Mouse (Mus musculus): ENCODE measurements around the gene H2al1e. TPM values are rescaled to one million over a fixed set of nuclear protein-coding genes. Genes with fewer than 3 reads are reported as not detected.
"Not testable (repeated sequence)": the region's sequence is repeated elsewhere in the genome, so short reads cannot be mapped to it uniquely, and the experiment has no call there.

H2al1e gene
- not detected in 2 replicates for polyA plus RNA-seq (2015; fragmentation: Nextera tagmentation; extraction: Ambion mirVana)

DNA sequence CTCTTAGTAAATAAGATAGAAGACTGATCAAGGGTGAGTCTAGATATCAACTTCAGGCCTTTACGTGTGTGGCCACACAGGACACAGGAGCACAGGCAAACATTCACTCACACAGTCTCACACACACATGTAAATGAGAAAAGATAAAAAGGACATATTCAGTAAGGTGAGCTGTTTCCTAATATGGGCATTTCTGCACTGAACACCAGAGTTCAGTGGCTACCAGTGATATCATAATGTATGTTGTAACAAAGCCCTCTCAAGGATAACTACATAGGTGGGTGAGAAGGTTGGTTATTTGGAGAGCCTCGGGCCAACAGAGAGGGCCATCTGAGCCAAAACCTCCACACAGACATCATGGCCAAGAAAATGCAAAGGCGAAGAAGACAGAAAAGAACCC is at the start of gene H2al1e:
Gene H2al1e, plus strand, starts transcription at position 301 of the 400 bp plus-strand sequence.
- H3K4me2 ChIP-seq; H3K36me3 ChIP-seq; H3K9me3 ChIP-seq; H3K27me3 ChIP-seq; H3K4me3 ChIP-seq; H3K27ac ChIP-seq; H3K4me1 ChIP-seq (replicated peaks); ATAC-seq (ENCODE audit: low FRiP score); H3K9ac ChIP-seq: not testable (repeated sequence)
- no CpG with 5 or more reads among the region's 3 CpGs for WGBS

DNA sequence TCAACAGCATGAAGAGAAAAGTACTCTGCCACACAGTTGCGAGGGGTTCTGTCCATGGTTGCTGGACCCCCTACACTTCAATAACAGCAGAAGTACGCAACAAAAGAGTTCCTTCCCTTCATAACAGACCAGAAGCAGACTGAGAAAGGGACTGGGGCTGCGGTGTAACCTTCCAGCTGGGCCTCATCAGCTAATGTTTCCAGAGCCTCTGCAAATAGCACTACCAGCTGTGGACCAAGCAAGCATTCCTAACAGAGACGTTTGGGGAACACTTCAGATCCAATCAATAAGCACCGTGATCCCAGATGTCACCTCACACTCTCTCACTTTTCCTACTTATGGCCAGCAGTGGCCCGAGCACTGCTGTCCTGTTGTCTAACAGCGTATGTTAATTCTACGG is 46.8 kb upstream of the H2al1e start:
- Histone ChIP-seq H3K36me3 (no peaks in the 10 kb centered on the region), H3K4me3 (no peak overlapping the region), H3K4me1 (replicated peaks) (no peaks in the 10 kb centered on the region), H3K27ac (no peak overlapping the region), H3K4me2 (no peak overlapping the region), H3K9me3 (no peaks in the 10 kb centered on the region), H3K9ac (no peak overlapping the region), H3K27me3 (no peaks in the 10 kb centered on the region; the same call in 1 of the 2 replicates)
- ATAC-seq (ENCODE audit: low FRiP score) = no peak
- 76% methylated on average over 8 of the region's 8 CpGs for WGBS

DNA sequence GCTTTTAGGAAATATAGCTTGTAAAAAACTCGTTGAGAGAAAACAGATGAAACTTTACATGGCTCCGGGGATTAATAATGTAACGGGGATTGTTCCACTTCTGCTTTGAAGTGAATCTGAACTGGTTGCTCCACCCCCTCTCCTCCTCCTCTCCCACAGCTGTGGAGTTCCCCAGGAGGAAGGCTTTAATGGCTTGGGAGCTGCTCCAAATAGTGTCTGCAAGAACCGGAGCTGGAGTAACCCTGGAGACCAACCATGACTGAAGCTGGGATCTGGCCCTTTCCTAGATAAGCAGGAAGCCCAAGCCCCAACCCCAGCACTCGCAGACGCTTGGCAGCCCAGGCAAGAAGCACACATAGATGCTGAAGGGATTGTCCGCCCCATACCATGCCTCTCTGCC is 43.9 kb upstream of the H2al1e start:
- no peaks in the 10 kb centered on the region for H3K9me3 ChIP-seq
- no peaks in the 10 kb centered on the region for H3K36me3 ChIP-seq
- no peak overlapping the region for H3K27ac ChIP-seq
- no peak for ATAC-seq (ENCODE audit: low FRiP score)
- H3K4me3 ChIP-seq = no peak overlapping the region
- no peak overlapping the region for H3K9ac ChIP-seq
- 73% methylated on average over 7 of the region's 7 CpGs for WGBS
- no peaks in the 10 kb centered on the region for H3K4me1 ChIP-seq (replicated peaks)
- no peak overlapping the region for H3K4me2 ChIP-seq
- H3K27me3 ChIP-seq = no peaks in the 10 kb centered on the region; the same call in 1 of the 2 replicates

DNA sequence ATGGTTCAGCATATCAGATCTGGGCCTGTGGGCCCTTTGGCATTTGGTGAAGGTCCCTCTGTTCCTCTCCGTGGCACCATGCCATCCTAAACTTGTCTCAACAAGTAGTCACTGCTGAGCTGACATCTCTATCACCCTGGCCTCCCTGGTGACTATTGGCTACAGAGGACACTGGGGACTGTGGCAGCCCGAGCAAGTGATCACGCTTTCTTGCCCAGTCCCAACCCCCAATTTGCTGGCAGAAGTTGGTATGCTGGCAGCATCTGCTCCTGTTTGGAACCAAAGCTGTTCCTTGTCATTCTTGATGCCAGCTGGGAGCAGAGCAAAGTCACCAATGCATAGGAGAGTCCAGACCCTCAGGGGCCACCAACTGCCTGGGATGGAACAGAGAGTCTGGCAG is 42.7 kb upstream of the H2al1e start:
- Histone ChIP-seq H3K36me3 (no peaks in the 10 kb centered on the region), H3K27ac (no peak overlapping the region), H3K27me3 (no peaks in the 10 kb centered on the region; the same call in 1 of the 2 replicates), H3K9me3 (no peaks in the 10 kb centered on the region), H3K4me1 (replicated peaks) (no peaks in the 10 kb centered on the region), H3K9ac (no peak overlapping the region), H3K4me3 (no peak overlapping the region), H3K4me2 (no peak overlapping the region)
- 78% methylated on average over 3 of the region's 3 CpGs for WGBS
- ATAC-seq (ENCODE audit: low FRiP score) = no peak

GRCm38 (mm10) chrX:11273190-11273589 is 38.5 kb upstream of the H2al1e start:
- Histone ChIP-seq H3K9me3 (no peaks in the 10 kb centered on the region), H3K4me2 (no peak overlapping the region), H3K27me3 (peaks cover 7% of the 10 kb centered on the region; the same call in 1 of the 2 replicates), H3K4me3 (no peak overlapping the region), H3K36me3 (no peaks in the 10 kb centered on the region), H3K9ac (no peak overlapping the region), H3K4me1 (replicated peaks) (no peaks in the 10 kb centered on the region), H3K27ac (no peak overlapping the region)
- 81% methylated on average over 3 of the region's 3 CpGs for WGBS
- no peak for ATAC-seq (ENCODE audit: low FRiP score)

DNA sequence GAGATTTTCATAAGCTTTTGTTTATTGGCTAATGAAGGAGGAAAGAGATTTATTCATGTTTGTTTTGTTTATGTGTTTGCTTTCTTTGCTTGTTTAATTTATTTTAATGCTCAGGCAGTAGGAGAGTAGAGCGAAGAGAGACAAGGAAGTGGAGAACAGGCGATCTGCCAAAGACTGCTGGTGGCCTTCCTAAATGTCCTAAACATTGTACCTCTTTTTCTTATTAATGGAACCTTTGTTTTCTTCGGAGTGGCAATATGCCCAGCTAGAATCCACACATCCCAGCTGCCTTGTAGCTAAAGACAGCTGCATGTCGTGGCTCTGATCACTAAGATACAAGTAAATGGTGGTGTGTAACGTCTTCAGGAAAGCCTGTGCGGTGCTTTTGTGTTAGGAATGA is 34.7 kb upstream of the H2al1e start:
- Histone ChIP-seq H3K27me3 (peaks cover 7% of the 10 kb centered on the region; the same call in 1 of the 2 replicates), H3K4me2 (no peak overlapping the region), H3K27ac (no peak overlapping the region), H3K9me3 (no peaks in the 10 kb centered on the region), H3K9ac (no peak overlapping the region), H3K4me3 (no peak overlapping the region), H3K4me1 (replicated peaks) (no peaks in the 10 kb centered on the region), H3K36me3 (no peaks in the 10 kb centered on the region)
- 74% methylated on average over 6 of the region's 6 CpGs for WGBS
- ATAC-seq (ENCODE audit: low FRiP score) = no peak

DNA sequence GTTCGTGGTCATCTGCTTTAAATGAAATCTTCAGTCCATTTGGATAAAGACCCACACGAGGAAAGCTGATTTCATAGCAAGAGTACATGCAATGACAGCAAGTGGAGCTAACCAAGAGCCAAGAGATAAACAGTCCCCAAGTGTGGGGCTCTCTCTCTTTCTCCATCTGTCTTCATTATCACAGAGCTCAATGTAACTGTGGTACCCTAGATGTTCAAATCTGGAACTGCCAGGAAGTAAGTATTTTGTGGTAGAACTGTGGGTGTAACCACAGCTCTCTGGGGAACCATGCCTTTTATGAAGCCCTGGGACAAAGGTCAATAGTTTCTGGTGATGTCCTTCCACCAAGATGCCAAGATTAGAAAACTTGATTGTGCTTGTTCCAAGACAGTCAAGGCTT is 31.0 kb upstream of the H2al1e start:
- ATAC-seq (ENCODE audit: low FRiP score) = no peak
- H3K9ac ChIP-seq = no peak overlapping the region
- peaks cover 7% of the 10 kb centered on the region; the same call in 1 of the 2 replicates for H3K27me3 ChIP-seq
- H3K9me3 ChIP-seq = no peaks in the 10 kb centered on the region
- no peak overlapping the region for H3K4me3 ChIP-seq
- no peak overlapping the region for H3K4me2 ChIP-seq
- H3K36me3 ChIP-seq = no peaks in the 10 kb centered on the region
- no peak overlapping the region for H3K27ac ChIP-seq
- H3K4me1 ChIP-seq (replicated peaks) = no peaks in the 10 kb centered on the region
- 68% methylated on average over 2 of the region's 2 CpGs for WGBS

- Histone ChIP-seq H3K9ac (no peak overlapping the region), H3K27me3 (peaks cover 11% of the 10 kb centered on the region; the same call in 1 of the 2 replicates), H3K4me3 (no peak overlapping the region), H3K9me3 (no peaks in the 10 kb centered on the region), H3K4me1 (replicated peaks) (no peaks in the 10 kb centered on the region), H3K4me2 (no peak overlapping the region), H3K27ac (no peak overlapping the region), H3K36me3 (no peaks in the 10 kb centered on the region)
- WGBS = 78% methylated on average over 14 of the region's 14 CpGs
- no peak for ATAC-seq (ENCODE audit: low FRiP score)
Measured at GRCm38 (mm10) chrX:11288306-11288882, 23.3 kb upstream of the H2al1e start.

- peaks cover 11% of the 10 kb centered on the region; the same call in 1 of the 2 replicates for H3K27me3 ChIP-seq
- H3K9ac ChIP-seq = no peak overlapping the region
- WGBS = 59% methylated on average over 4 of the region's 4 CpGs
- H3K27ac ChIP-seq = no peak overlapping the region
- no peak overlapping the region for H3K4me2 ChIP-seq
- H3K4me3 ChIP-seq = no peak overlapping the region
- no peaks in the 10 kb centered on the region for H3K4me1 ChIP-seq (replicated peaks)
- no peaks in the 10 kb centered on the region for H3K36me3 ChIP-seq
- ATAC-seq (ENCODE audit: low FRiP score) = no peak
- H3K9me3 ChIP-seq = no peaks in the 10 kb centered on the region
Measured at GRCm38 (mm10) chrX:11289244-11289643, 22.5 kb upstream of the H2al1e start.

GRCm38 (mm10) chrX:11298957-11299356 is 12.8 kb upstream of the H2al1e start, which contains the start of gene H2al1a:
Gene H2al1a, plus strand, starts transcription at chrX:11299257.
- not testable (repeated sequence) for H3K4me3 ChIP-seq; H3K4me1 ChIP-seq (replicated peaks); H3K9ac ChIP-seq; H3K9me3 ChIP-seq; H3K27me3 ChIP-seq; H3K36me3 ChIP-seq; H3K27ac ChIP-seq; ATAC-seq (ENCODE audit: low FRiP score); H3K4me2 ChIP-seq
- WGBS = no CpG with 5 or more reads among the region's 3 CpGs

DNA sequence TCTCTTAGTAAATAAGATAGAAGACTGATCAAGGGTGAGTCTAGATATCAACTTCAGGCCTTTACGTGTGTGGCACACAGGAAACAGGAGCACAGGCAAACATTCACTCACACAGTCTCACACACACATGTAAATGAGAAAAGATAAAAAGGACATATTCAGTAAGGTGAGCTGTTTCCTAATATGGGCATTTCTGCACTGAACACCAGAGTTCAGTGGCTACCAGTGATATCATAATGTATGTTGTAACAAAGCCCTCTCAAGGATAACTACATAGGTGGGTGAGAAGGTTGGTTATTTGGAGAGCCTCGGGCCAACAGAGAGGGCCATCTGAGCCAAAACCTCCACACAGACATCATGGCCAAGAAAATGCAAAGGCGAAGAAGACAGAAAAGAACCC is 9.6 kb upstream of the H2al1e start, which contains the start of gene H2al1b:
Gene H2al1b, plus strand, starts transcription at position 301 of the 400 bp plus-strand sequence.
- H3K4me3 ChIP-seq; H3K4me1 ChIP-seq (replicated peaks); H3K27ac ChIP-seq; H3K36me3 ChIP-seq; H3K9me3 ChIP-seq; H3K4me2 ChIP-seq; H3K9ac ChIP-seq; H3K27me3 ChIP-seq; ATAC-seq (ENCODE audit: low FRiP score): not testable (repeated sequence)
- 89% methylated on average over 1 of the region's 3 CpGs for WGBS

- not testable (repeated sequence) for ATAC-seq (ENCODE audit: low FRiP score)
Measured at GRCm38 (mm10) chrX:11305355-11305754, 6.4 kb upstream of the H2al1e start, which contains the start of gene H2al1c. Gene H2al1c, plus strand, starts transcription at chrX:11305655.

GRCm38 (mm10) chrX:11308524-11308923 is 3.2 kb upstream of the H2al1e start, which contains the start of gene H2al1d:
Gene H2al1d, plus strand, starts transcription at chrX:11308824.
- H3K36me3 ChIP-seq; H3K27me3 ChIP-seq; H3K9ac ChIP-seq; H3K9me3 ChIP-seq; ATAC-seq (ENCODE audit: low FRiP score); H3K4me2 ChIP-seq; H3K27ac ChIP-seq; H3K4me1 ChIP-seq (replicated peaks); H3K4me3 ChIP-seq: not testable (repeated sequence)
- no CpG with 5 or more reads among the region's 6 CpGs for WGBS

More at GRCm38 (mm10) chrX:11305355-11305754, 6.4 kb upstream of the H2al1e start, which contains the start of gene H2al1c:
- 100% methylated on average over 1 of the region's 6 CpGs for whole genome bisulfite sequencing
- not testable (repeated sequence) for H3K4me1 ChIP-seq (replicated peaks); H3K9me3 ChIP-seq; H3K9ac ChIP-seq; H3K4me2 ChIP-seq; H3K27me3 ChIP-seq; H3K36me3 ChIP-seq; H3K4me3 ChIP-seq; H3K27ac ChIP-seq

All from hindbrain, embryonic 13.5 days (tissue).